ENCODE assay signal across 8 mouse cellular contexts in genomic region chr11:78023607-78024006, GRCm38 (mm10). TPM values are rescaled to one million over a fixed set of nuclear protein-coding genes. Genes with fewer than 3 reads are reported as not detected.
DNase-seq lines count a peak whose midpoint lies in the region; ATAC-seq and TF ChIP-seq lines count a peak whose summit lies in the region.

No protein-coding gene starts in this region.

- H3K27ac ChIP-seq in layer of hippocampus, adult 2 months, result no peak overlapping the region
- no peak overlapping the region for H3K27ac ChIP-seq in limb, embryonic 14.5 days (replicated peaks; ENCODE audit: low read depth, low read length)

- H3K27me3 ChIP-seq in limb, embryonic 14.5 days (ENCODE audit: control insufficient read depth, insufficient read depth, low read length), result no peaks in the 10 kb centered on the region

- TF ChIP-seq CTCF in layer of hippocampus, adult 2 months (conservative IDR thresholded peaks at IDR 0.05), result peak; percentile 70

- no peak for ATAC-seq in CD4-positive, CD25-positive, alpha-beta regulatory T cell, adult 4 months
- ATAC-seq in limb, embryonic 14.5 days (ENCODE audit: low FRiP score, low read depth), result no peak

- no peak overlapping the region for H3K4me2 ChIP-seq in limb, embryonic 14.5 days (replicated peaks; ENCODE audit: low read depth, low read length, severe bottlenecking)

- H3K4me3 ChIP-seq in layer of hippocampus, adult 2 months, result no peak overlapping the region
- H3K4me3 ChIP-seq in limb, embryonic 14.5 days (replicated peaks; ENCODE audit: low read length), result no peak overlapping the region

- H3K36me3 ChIP-seq in limb, embryonic 14.5 days (ENCODE audit: control insufficient read depth, insufficient read depth, low read length), result peaks cover 87% of the 10 kb centered on the region

- H3K9me3 ChIP-seq in limb, embryonic 14.5 days (ENCODE audit: control insufficient read depth, low read length), result no peaks in the 10 kb centered on the region

- no peak overlapping the region for H3K9ac ChIP-seq in limb, embryonic 14.5 days (ENCODE audit: low read depth, low read length, severe bottlenecking)

- WGBS in limb, embryonic 14.5 days, result 87% methylated on average over 8 of the region's 8 CpGs

- no peak for TF ChIP-seq POLR2A in limb, embryonic 14.5 days (IDR thresholded peaks at IDR 0.05; ENCODE audit: borderline replicate concordance, extremely low read depth, insufficient read depth, insufficient read length)

- DNase-seq in CD4-positive, CD25-positive, alpha-beta regulatory T cell, adult 2 months (ENCODE audit: low read depth, low spot score), result peak; percentile 66
- DNase-seq in layer of hippocampus, adult 2 months (ENCODE audit: low spot score in 2 of 2), result no peak
- DNase-seq in layer of hippocampus, adult 9-11 months, result no peak
- peak; percentile 30 for DNase-seq in MN1 (ENCODE audit: low spot score)
- DNase-seq in limb, embryonic 14.5 days (ENCODE audit: low spot score), result peak; percentile 13
- no peak for DNase-seq in ovary, postnatal 14 days (ENCODE audit: low spot score)
- no peak for DNase-seq in adrenal gland, adult 2 months

- H3K4me1 ChIP-seq in limb, embryonic 14.5 days (ENCODE audit: control insufficient read depth, insufficient read depth, low read length), result no peaks in the 10 kb centered on the region

RNA-seq across cellular contexts. Expression of gene Dhrs13, which starts 8.5 kb away (rescaled TPM):
- 1 to 10 TPM; 1.0 to 2.5 TPM for polyA plus RNA-seq in CD4-positive, CD25-positive, alpha-beta regulatory T cell, adult 4 months (2017; shearing (Covaris generic))
- 1 to 10 TPM; 4.6 to 5.7 TPM for total RNA-seq in layer of hippocampus, adult 2 months (2021)
- 14.7 and 18.2 TPM in 2 replicates for polyA plus RNA-seq in limb, embryonic 14.5 days (2012; rRNA removed)
- polyA plus RNA-seq in limb, embryonic 14.5 days (2014; fragmentation: Nextera tagmentation; extraction: Ambion mirVana), result 22.4 and 23.6 TPM in 2 replicates
- total RNA-seq in adrenal gland, adult 2 months (2021), result 10 to 100 TPM in 1 of 2 experiments, 1 to 10 TPM in 1; 8.9 to 17.3 TPM
- polyA plus RNA-seq in adrenal gland, adult 2 months (2012; rRNA removed), result 20.3 and 26.3 TPM in 2 replicates

RNA-seq across cellular contexts. Expression of gene Flot2, which starts 14.1 kb away (rescaled TPM):
- 10 to 100 TPM; 20.2 to 26.1 TPM for polyA plus RNA-seq in CD4-positive, CD25-positive, alpha-beta regulatory T cell, adult 4 months (2017; shearing (Covaris generic))
- total RNA-seq in layer of hippocampus, adult 2 months (2021), result 10 to 100 TPM; 70.9 to 77.4 TPM
- polyA plus RNA-seq in limb, embryonic 14.5 days (2012; rRNA removed), result 68.5 and 81.2 TPM in 2 replicates
- 49.1 and 53.8 TPM in 2 replicates for polyA plus RNA-seq in limb, embryonic 14.5 days (2014; fragmentation: Nextera tagmentation; extraction: Ambion mirVana)
- total RNA-seq in adrenal gland, adult 2 months (2021), result 10 to 100 TPM; 85.6 to 88.9 TPM
- polyA plus RNA-seq in adrenal gland, adult 2 months (2012; rRNA removed), result 144 and 179 TPM in 2 replicates

RNA-seq across cellular contexts. Expression of gene Phf12, which starts 41.1 kb away (rescaled TPM):
- polyA plus RNA-seq in CD4-positive, CD25-positive, alpha-beta regulatory T cell, adult 4 months (2017; shearing (Covaris generic)), result 10 to 100 TPM; 28.5 to 31.9 TPM
- total RNA-seq in layer of hippocampus, adult 2 months (2021), result 10 to 100 TPM; 59.0 to 62.4 TPM
- 81.2 and 85.8 TPM in 2 replicates for polyA plus RNA-seq in limb, embryonic 14.5 days (2012; rRNA removed)
- polyA plus RNA-seq in limb, embryonic 14.5 days (2014; fragmentation: Nextera tagmentation; extraction: Ambion mirVana), result 18.3 and 19.7 TPM in 2 replicates
- 10 to 100 TPM; 47.1 to 53.2 TPM for total RNA-seq in adrenal gland, adult 2 months (2021)
- polyA plus RNA-seq in adrenal gland, adult 2 months (2012; rRNA removed), result 69.1 and 70.3 TPM in 2 replicates

RNA-seq across cellular contexts. Expression of gene Eral1, which starts 56.6 kb away (rescaled TPM):
- polyA plus RNA-seq in CD4-positive, CD25-positive, alpha-beta regulatory T cell, adult 4 months (2017; shearing (Covaris generic)), result 10 to 100 TPM; 39.9 to 61.8 TPM
- total RNA-seq in layer of hippocampus, adult 2 months (2021), result 10 to 100 TPM; 19.5 to 20.1 TPM
- polyA plus RNA-seq in limb, embryonic 14.5 days (2012; rRNA removed), result 34.4 and 42.2 TPM in 2 replicates
- polyA plus RNA-seq in limb, embryonic 14.5 days (2014; fragmentation: Nextera tagmentation; extraction: Ambion mirVana), result 35.8 and 38.4 TPM in 2 replicates
- total RNA-seq in adrenal gland, adult 2 months (2021), result 10 to 100 TPM; 30.1 to 35.0 TPM
- 42.0 and 49.7 TPM in 2 replicates for polyA plus RNA-seq in adrenal gland, adult 2 months (2012; rRNA removed)

Comparison
In these comparisons a context has a peak if more than half of its experiments do, and no peak if none do; other contexts are left out.
1. DNase-seq: peak in CD4-positive, CD25-positive, alpha-beta regulatory T cell, adult 2 months (single experiment), MN1 (single experiment) and limb, embryonic 14.5 days (single experiment); none in layer of hippocampus, adult 2 months (0 of 2), layer of hippocampus, adult 9-11 months (single experiment), ovary, postnatal 14 days (single experiment) and adrenal gland, adult 2 months (single experiment).